Mouse (Mus musculus) MEL (cell line): ENCODE data around the gene Ifng. TPM values are rescaled to one million over a fixed set of nuclear protein-coding genes. Genes with fewer than 3 reads are reported as not detected.

Source experiments
- DNase-seq: peaks from one replicate; pipeline ENCODE4 v3.0.0; 2011; ENCODE audit warnings: low read depth, low spot score
- H3K27ac ChIP-seq: 2 replicates; pipeline ENCODE4 v1.5.1; 2012; ENCODE audit warnings: low read depth, mild to moderate bottlenecking, control low read depth, low read length, moderate library complexity; ENCODE audit not compliant: control insufficient read depth
- H3K27me3 ChIP-seq, 2 experiments: fragments of 150-350 bp in 1 of 2; sonication (generic) in 1 of 2; 2 replicates each; pipeline ENCODE4 v1.6.1; 2012; ENCODE audit warnings: low read length in 2 of 2, mild to moderate bottlenecking in 2 of 2, improper control_type of control experiment in 1 of 2, moderate library complexity in 1 of 2; ENCODE audit not compliant: insufficient read depth in 2 of 2, control insufficient read depth in 1 of 2
- H3K36me3 ChIP-seq, 2 experiments: 2 replicates each; pipeline ENCODE4 v1.6.1; 2012 to 2014; ENCODE audit warnings: low read length in 2 of 2, improper control_type of control experiment in 1 of 2, inconsistent platforms in 1 of 2, mild to moderate bottlenecking in 1 of 2; ENCODE audit not compliant: insufficient read depth in 2 of 2, control insufficient read depth in 1 of 2
- H3K4me1 ChIP-seq, 2 experiments: fragments of 150-350 bp in 1 of 2; sonication (generic) in 1 of 2; 2 replicates each; pipeline ENCODE4 v1.6.1; 2012; ENCODE audit warnings: low read length in 2 of 2, improper control_type of control experiment in 1 of 2, mild to moderate bottlenecking in 1 of 2; ENCODE audit not compliant: insufficient read depth in 2 of 2, control insufficient read depth in 1 of 2
- H3K4me3 ChIP-seq, 2 experiments: fragments of 150-350 bp in 1 of 2; sonication (generic) in 1 of 2; 2 replicates each; pipeline ENCODE4 v1.5.1; 2012; ENCODE audit warnings: low read depth in 2 of 2, low read length in 2 of 2, mild to moderate bottlenecking in 2 of 2, moderate library complexity in 2 of 2, control low read depth in 1 of 2, improper control_type of control experiment in 1 of 2; ENCODE audit not compliant: control insufficient read depth in 1 of 2, insufficient read depth in 1 of 2
- H3K79me2 ChIP-seq: 2 replicates; pipeline ENCODE4 v1.6.1; 2012; ENCODE audit warnings: mild to moderate bottlenecking, low read length, moderate library complexity; ENCODE audit not compliant: control insufficient read depth, poor library complexity, insufficient read depth
- H3K9ac ChIP-seq: 2 replicates; pipeline ENCODE4 v1.6.1; 2012; ENCODE audit warnings: low read depth, mild to moderate bottlenecking, control low read depth, low read length, moderate library complexity; ENCODE audit not compliant: control insufficient read depth, poor library complexity, severe bottlenecking
- H3K9me3 ChIP-seq: fragments of 150-350 bp; sonication (generic); replicated peaks from 2 replicates; pipeline ENCODE4 v1.6.1; 2012; ENCODE audit warnings: mild to moderate bottlenecking, low read length, improper control_type of control experiment, moderate library complexity; ENCODE audit not compliant: insufficient read depth
- CHD2 ChIP-seq: IDR thresholded peaks from 2 replicates; pipeline ENCODE4 v1.6.1; 2011; ENCODE audit warnings: low read length, improper control_type of control experiment
- ELF1 ChIP-seq: IDR thresholded peaks from 2 replicates; pipeline ENCODE4 v1.6.1; 2014; ENCODE audit warnings: low read depth, mild to moderate bottlenecking, inconsistent platforms, low read length, improper control_type of control experiment, moderate library complexity
- EP300 ChIP-seq, 2 experiments: IDR thresholded peaks; 2 replicates each; pipeline ENCODE4 v1.6.1; 2011; ENCODE audit warnings: improper control_type of control experiment in 2 of 2, low read length in 2 of 2, low read depth in 1 of 2, mild to moderate bottlenecking in 1 of 2
- GABPA ChIP-seq: IDR thresholded peaks from 2 replicates; pipeline ENCODE4 v1.6.1; 2012; ENCODE audit warnings: low read depth, mild to moderate bottlenecking, inconsistent platforms, low read length, improper control_type of control experiment, moderate library complexity
- KAT2A ChIP-seq: conservative IDR thresholded peaks from 2 replicates; pipeline ENCODE4 v1.6.1; 2012; ENCODE audit warnings: low read depth, low read length, improper control_type of control experiment, inconsistent platforms
- MAFK ChIP-seq: IDR thresholded peaks from 2 replicates; pipeline ENCODE4 v1.6.1; 2011; ENCODE audit warnings: low read depth, mild to moderate bottlenecking, low read length, improper control_type of control experiment, borderline replicate concordance
- MAX ChIP-seq: IDR thresholded peaks from 2 replicates; pipeline ENCODE4 v1.6.1; 2011; ENCODE audit warnings: low read length, improper control_type of control experiment
- MEF2A ChIP-seq: IDR thresholded peaks from 2 replicates; pipeline ENCODE4 v1.6.1; 2014; ENCODE audit warnings: low read depth, mild to moderate bottlenecking, inconsistent platforms, low read length, improper control_type of control experiment; ENCODE audit not compliant: poor library complexity, insufficient replicate concordance, severe bottlenecking; ENCODE audit errors: extremely low read depth
- NELFE ChIP-seq: IDR thresholded peaks from 2 replicates; pipeline ENCODE4 v1.6.1; 2011; ENCODE audit warnings: low read depth, low read length, improper control_type of control experiment
- NRF1 ChIP-seq: IDR thresholded peaks from 2 replicates; pipeline ENCODE4 v1.6.1; 2014; ENCODE audit warnings: low read depth, mild to moderate bottlenecking, inconsistent platforms, low read length, improper control_type of control experiment, moderate library complexity; ENCODE audit not compliant: poor library complexity, insufficient read depth, severe bottlenecking
- POLR2A ChIP-seq, 2 experiments: IDR thresholded peaks; 2 replicates each; pipeline ENCODE4 v1.6.1; 2011 to 2012; ENCODE audit warnings: low read length in 2 of 2, mild to moderate bottlenecking in 2 of 2, control low read depth in 1 of 2, improper control_type of control experiment in 1 of 2, low read depth in 1 of 2, moderate library complexity in 1 of 2; ENCODE audit not compliant: control insufficient read depth in 1 of 2, insufficient read depth in 1 of 2, poor library complexity in 1 of 2
- POLR2AphosphoS2 ChIP-seq: IDR thresholded peaks from 2 replicates; pipeline ENCODE4 v1.6.1; 2011; ENCODE audit warnings: low read length, improper control_type of control experiment
- RAD21 ChIP-seq: IDR thresholded peaks from 2 replicates; pipeline ENCODE4 v1.6.1; 2011; ENCODE audit warnings: mild to moderate bottlenecking, low read depth, low read length, improper control_type of control experiment
- SIN3A ChIP-seq: IDR thresholded peaks from 2 replicates; pipeline ENCODE4 v1.6.1; 2012; ENCODE audit warnings: low read length, improper control_type of control experiment, inconsistent platforms
- SMC3 ChIP-seq: IDR thresholded peaks from 2 replicates; pipeline ENCODE4 v1.6.1; 2011; ENCODE audit warnings: low read depth, low read length, improper control_type of control experiment
- TAL1 ChIP-seq: IDR thresholded peaks from 2 replicates; pipeline ENCODE4 v1.6.1; 2012; ENCODE audit warnings: mild to moderate bottlenecking, inconsistent platforms, low read length, moderate library complexity, mixed read lengths
- UBTF ChIP-seq: IDR thresholded peaks from 2 replicates; pipeline ENCODE4 v1.6.1; 2012; ENCODE audit warnings: low read depth, mild to moderate bottlenecking, inconsistent platforms, low read length, improper control_type of control experiment, moderate library complexity, borderline replicate concordance; ENCODE audit not compliant: insufficient read depth
- USF2 ChIP-seq, 2 experiments: IDR thresholded peaks; 2 replicates each; pipeline ENCODE4 v1.6.1; 2011 to 2012; ENCODE audit warnings: improper control_type of control experiment in 2 of 2, low read length in 2 of 2, borderline replicate concordance in 1 of 2, inconsistent platforms in 1 of 2, low read depth in 1 of 2, mild to moderate bottlenecking in 1 of 2; ENCODE audit not compliant: insufficient read depth in 1 of 2
- ZC3H11A ChIP-seq: IDR thresholded peaks from 2 replicates; pipeline ENCODE4 v1.6.1; 2012; ENCODE audit warnings: low read depth, mild to moderate bottlenecking, inconsistent platforms, low read length, improper control_type of control experiment
- ZKSCAN1 ChIP-seq: IDR thresholded peaks from 2 replicates; pipeline ENCODE4 v1.6.1; 2012; ENCODE audit warnings: low read depth, mild to moderate bottlenecking, inconsistent platforms, low read length, improper control_type of control experiment, moderate library complexity
- polyA plus RNA-seq, 2 experiments: library from polyadenylated mRNA; stranded (reverse) in 1 of 2; unstranded in 1 of 2; fragments of >175 nt in 1 of 2; fragments of >200 nt in 1 of 2; gene quantifications; 2 replicates each; pipeline versions ENCODE4 v1.2.1 to v1.2.4; 2012; ENCODE audit warnings: low replicate concordance in 2 of 2, low read depth in 1 of 2; ENCODE audit not compliant: insufficient read length in 2 of 2, insufficient read depth in 1 of 2, missing spikeins in 1 of 2
- total RNA-seq: library from RNA; depleted of rRNA; stranded (reverse); fragments of 300-350 nt; gene quantifications from 2 replicates; pipeline ENCODE4 v1.2.3, GENCODE M21; 2012

Gene Ifng
- total and polyA plus RNA-seq, 3 experiments = not detected

DNA sequence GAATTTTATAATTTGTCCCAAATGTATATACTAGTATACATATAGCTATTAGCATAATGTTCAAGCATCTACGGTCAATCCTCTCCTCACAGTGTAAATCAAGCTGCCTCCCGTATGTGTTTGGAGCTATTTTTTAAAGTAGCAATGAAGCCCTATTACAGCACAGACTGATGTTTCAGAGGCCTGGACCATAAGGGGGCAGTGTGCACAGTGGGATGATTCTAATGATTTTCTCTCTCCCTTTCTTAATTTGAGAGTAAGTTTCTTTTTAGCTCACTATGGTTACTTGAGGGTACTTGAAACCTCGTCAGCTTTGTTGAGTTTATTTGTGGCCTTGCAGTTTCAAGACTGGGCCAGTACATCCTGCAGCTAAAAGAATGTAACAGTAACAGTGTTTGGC is 1.1 kb downstream of the Ifng start:
- no peak for DNase-seq
- H3K4me3 ChIP-seq = no peak overlapping the region
- no peaks in the 10 kb centered on the region for H3K9me3 ChIP-seq
- no peak overlapping the region for H3K9ac ChIP-seq
- no peaks in the 10 kb centered on the region for H3K27me3 ChIP-seq
- H3K27ac ChIP-seq = no peak overlapping the region
- TF ChIP-seq KAT2A = no peak
- no peak for TF ChIP-seq CHD2
- TF ChIP-seq MEF2A = no peak
- TF ChIP-seq RAD21 = no peak; the same call in 1 of the 2 replicates
- no peak for TF ChIP-seq NRF1
- TF ChIP-seq ELF1 = no peak
- H3K36me3 ChIP-seq = no peaks in the 10 kb centered on the region
- H3K79me2 ChIP-seq = no peaks in the 10 kb centered on the region
- H3K4me1 ChIP-seq = no peaks in the 10 kb centered on the region

DNA sequence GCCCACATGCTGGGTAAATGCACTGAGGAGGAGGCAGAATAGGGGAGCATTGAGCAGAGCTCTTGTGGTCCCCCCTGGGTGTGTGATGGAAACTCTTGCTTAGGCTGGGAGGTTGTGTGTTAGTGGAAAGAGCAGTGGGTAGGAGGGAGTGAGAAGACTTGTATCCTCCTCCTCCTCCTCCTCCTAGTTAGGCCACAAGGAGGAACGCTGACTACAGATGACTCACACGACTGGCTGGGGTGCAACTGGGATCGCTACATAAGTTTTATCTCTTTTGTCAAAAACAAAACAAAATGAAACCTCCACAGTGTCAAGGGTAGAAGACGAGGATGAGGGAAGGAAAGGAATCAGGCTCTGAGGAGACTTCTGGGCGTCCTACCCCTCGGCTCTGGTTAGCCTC is 2.2 kb downstream of the Ifng start:
- no peaks in the 10 kb centered on the region for H3K79me2 ChIP-seq
- H3K36me3 ChIP-seq = no peaks in the 10 kb centered on the region
- H3K4me3 ChIP-seq = no peak overlapping the region
- no peak for TF ChIP-seq MAX
- TF ChIP-seq, all 39 proteins: peak for 0
- no peak for DNase-seq
- Histone ChIP-seq H3K4me1 (no peaks in the 10 kb centered on the region), H3K9me3 (no peaks in the 10 kb centered on the region), H3K27me3 (no peaks in the 10 kb centered on the region), H3K9ac (no peak overlapping the region), H3K27ac (no peak overlapping the region)

- H3K27ac ChIP-seq = no peak overlapping the region
- H3K4me1 ChIP-seq = no peaks in the 10 kb centered on the region
- H3K79me2 ChIP-seq = no peaks in the 10 kb centered on the region
- DNase-seq = no peak
- no peaks in the 10 kb centered on the region for H3K27me3 ChIP-seq
- no peaks in the 10 kb centered on the region for H3K36me3 ChIP-seq
- H3K9me3 ChIP-seq = no peaks in the 10 kb centered on the region
- H3K9ac ChIP-seq = no peak overlapping the region
- TF ChIP-seq SMC3 (no peak), SIN3A (no peak), GABPA (no peak), NRF1 (no peak), POLR2AphosphoS2 (no peak), POLR2A (IDR thresholded peaks at IDR 0.05; ENCODE audit: control insufficient read depth in 1 of 2, insufficient read depth in 1 of 2, low read depth in 1 of 2, low read length in 2 of 2, poor library complexity in 1 of 2) (no peak), NELFE (no peak), KAT2A (no peak), UBTF (no peak), ZKSCAN1 (no peak), TAL1 (no peak), EP300 (IDR thresholded peaks at IDR 0.05; ENCODE audit: low read depth in 1 of 2, low read length in 2 of 2) (no peak), ZC3H11A (no peak), ELF1 (no peak), MAFK (no peak), RAD21 (no peak), USF2 (IDR thresholded peaks at IDR 0.05; ENCODE audit: borderline replicate concordance in 1 of 2, insufficient read depth in 1 of 2, low read depth in 1 of 2, low read length in 2 of 2) (no peak)
- H3K4me3 ChIP-seq = no peak overlapping the region
Observed at GRCm38 (mm10) chr10:118445021-118445420, 4.2 kb downstream of the Ifng start.
